Mouse (Mus musculus) right cerebral cortex, postnatal 14 days (tissue): Measurements from ENCODE around the gene Slfn5.
A peak's percentile ranks its signal among the peaks of the same experiment; 100 is the strongest.
"Not testable (repeated sequence)": the region's sequence is repeated elsewhere in the genome, so short reads cannot be mapped to it uniquely, and the experiment has no call there.

Experiments used
- DNase-seq: peaks from one replicate; pipeline ENCODE4 v3.0.0; 2022

Gene Slfn5

GRCm38 (mm10) chr11:82947457-82947856 lies 3.7 kb upstream of the Slfn5 start:
- DNase-seq = no peak

- no peak for DNase-seq
Observed at GRCm38 (mm10) chr11:82949036-82949435, 2.1 kb upstream of the Slfn5 start.

- DNase-seq = no peak
Observed at GRCm38 (mm10) chr11:82951865-82952611, 889 bp downstream of the Slfn5 start.

GRCm38 (mm10) chr11:82952612-82953542 lies 1.7 kb downstream of the Slfn5 start:
- no peak for DNase-seq

- DNase-seq = no peak
Observed at GRCm38 (mm10) chr11:82954631-82955030, 3.5 kb downstream of the Slfn5 start.

GRCm38 (mm10) chr11:82956925-82957324 lies 5.8 kb downstream of the Slfn5 start:
- DNase-seq = no peak

GRCm38 (mm10) chr11:82959613-82960012 lies 8.5 kb downstream of the Slfn5 start:
- DNase-seq = no peak

- no peak for DNase-seq
Observed at GRCm38 (mm10) chr11:82961743-82962142, 10.6 kb downstream of the Slfn5 start.

GRCm38 (mm10) chr11:82962215-82962614 lies 11.1 kb downstream of the Slfn5 start:
- no peak for DNase-seq

GRCm38 (mm10) chr11:82970712-82971589 lies 19.8 kb downstream of the Slfn5 start:
- DNase-seq = peak; percentile 48

GRCm38 (mm10) chr11:82971590-82971974 lies 20.4 kb downstream of the Slfn5 start:
- DNase-seq = no peak

GRCm38 (mm10) chr11:82973916-82974315 lies 22.8 kb downstream of the Slfn5 start:
- DNase-seq = no peak

- not testable (repeated sequence) for DNase-seq
Observed at GRCm38 (mm10) chr11:82982409-82982808, 31.3 kb downstream of the Slfn5 start.

- DNase-seq = no peak
Observed at GRCm38 (mm10) chr11:82983193-82983592, 32.0 kb downstream of the Slfn5 start.

- DNase-seq = no peak
Observed at GRCm38 (mm10) chr11:82987621-82988020, 36.5 kb downstream of the Slfn5 start.

GRCm38 (mm10) chr11:82989357-82989756 lies 38.2 kb downstream of the Slfn5 start:
- DNase-seq = no peak

- not testable (repeated sequence) for DNase-seq
Observed at GRCm38 (mm10) chr11:82990612-82991385, 39.6 kb downstream of the Slfn5 start.

- peak; percentile 20 for DNase-seq
Observed at GRCm38 (mm10) chr11:82991469-82992166, 40.5 kb downstream of the Slfn5 start, which contains the start of gene Slfn9. Gene Slfn9 (minus strand): TSS chr11:82991830.

- DNase-seq = no peak
Observed at GRCm38 (mm10) chr11:83013356-83013755, 62.2 kb downstream of the Slfn5 start.
